Mouse (Mus musculus) midbrain, embryonic 11.5 days (tissue): ENCODE results near the gene Hoxb6. TPM values are rescaled to one million over a fixed set of nuclear protein-coding genes. Genes with fewer than 3 reads are reported as not detected.
A peak's percentile ranks its signal among the peaks of the same experiment; 100 is the strongest.

Experiments
- ATAC-seq: fragments of 200-750 bp; cut with Nextera tagmentation; 2 replicates; pipeline ENCODE4 v1.8.0; 2017; ENCODE audit warnings: moderate TSS enrichment, moderate library complexity; ENCODE audit not compliant: low FRiP score
- DNase-seq: peaks from one replicate; pipeline ENCODE4 v3.0.0; 2015; ENCODE audit warnings: low spot score; ENCODE audit errors: missing footprints
- H3K27ac ChIP-seq: fragments of 300-500 bp; sonication (generic); 2 replicates; pipeline ENCODE4 v1.5.1; 2014; ENCODE audit warnings: low read depth, low read length
- H3K27me3 ChIP-seq: fragments of 300-500 bp; sonication (generic); 2 replicates; pipeline ENCODE4 v1.6.1; 2014; ENCODE audit warnings: mild to moderate bottlenecking, low read length, moderate library complexity, mixed read lengths; ENCODE audit not compliant: control insufficient read depth, insufficient read depth
- H3K36me3 ChIP-seq: fragments of 300-500 bp; sonication (generic); 2 replicates; pipeline ENCODE4 v1.6.1; 2014; ENCODE audit warnings: mild to moderate bottlenecking, low read length, moderate library complexity, mixed read lengths; ENCODE audit not compliant: control insufficient read depth, insufficient read depth
- H3K4me1 ChIP-seq: fragments of 300-500 bp; sonication (generic); 2 replicates; pipeline ENCODE4 v1.6.1; 2014; ENCODE audit warnings: low read length; ENCODE audit not compliant: control insufficient read depth, insufficient read depth
- H3K4me2 ChIP-seq: fragments of 300-500 bp; sonication (generic); 2 replicates; pipeline ENCODE4 v1.6.1; 2014; ENCODE audit warnings: mild to moderate bottlenecking, moderate library complexity
- H3K4me3 ChIP-seq: fragments of 300-500 bp; sonication (generic); 2 replicates; pipeline ENCODE4 v1.5.1; 2014; ENCODE audit warnings: low read depth, low read length
- H3K9ac ChIP-seq: fragments of 300-500 bp; sonication (generic); 2 replicates; pipeline ENCODE4 v1.6.1; 2014; ENCODE audit warnings: low read length
- H3K9me3 ChIP-seq: fragments of 300-500 bp; sonication (generic); 2 replicates; pipeline ENCODE4 v1.6.1; 2016; ENCODE audit warnings: low read length; ENCODE audit not compliant: control insufficient read depth
- WGBS: fragments of 180-500 bp; shearing (Covaris S2); extraction: QIAGEN DNeasy Blood & Tissue Kit; methylation state at CpG from one replicate; pipeline ENCODE4 v1.1.7; 2014; 5-methylcytosine and 5-hydroxymethylcytosine counted together
- polyA plus RNA-seq: library from polyadenylated mRNA; unstranded; fragments of >200 nt; fragmentation: Nextera tagmentation; extraction: Ambion mirVana; gene quantifications from 2 replicates; pipeline ENCODE4 v1.2.1, GENCODE M21; 2014

Gene Hoxb6
- polyA plus RNA-seq, 1 experiment from 2014 or later: not detected

DNA sequence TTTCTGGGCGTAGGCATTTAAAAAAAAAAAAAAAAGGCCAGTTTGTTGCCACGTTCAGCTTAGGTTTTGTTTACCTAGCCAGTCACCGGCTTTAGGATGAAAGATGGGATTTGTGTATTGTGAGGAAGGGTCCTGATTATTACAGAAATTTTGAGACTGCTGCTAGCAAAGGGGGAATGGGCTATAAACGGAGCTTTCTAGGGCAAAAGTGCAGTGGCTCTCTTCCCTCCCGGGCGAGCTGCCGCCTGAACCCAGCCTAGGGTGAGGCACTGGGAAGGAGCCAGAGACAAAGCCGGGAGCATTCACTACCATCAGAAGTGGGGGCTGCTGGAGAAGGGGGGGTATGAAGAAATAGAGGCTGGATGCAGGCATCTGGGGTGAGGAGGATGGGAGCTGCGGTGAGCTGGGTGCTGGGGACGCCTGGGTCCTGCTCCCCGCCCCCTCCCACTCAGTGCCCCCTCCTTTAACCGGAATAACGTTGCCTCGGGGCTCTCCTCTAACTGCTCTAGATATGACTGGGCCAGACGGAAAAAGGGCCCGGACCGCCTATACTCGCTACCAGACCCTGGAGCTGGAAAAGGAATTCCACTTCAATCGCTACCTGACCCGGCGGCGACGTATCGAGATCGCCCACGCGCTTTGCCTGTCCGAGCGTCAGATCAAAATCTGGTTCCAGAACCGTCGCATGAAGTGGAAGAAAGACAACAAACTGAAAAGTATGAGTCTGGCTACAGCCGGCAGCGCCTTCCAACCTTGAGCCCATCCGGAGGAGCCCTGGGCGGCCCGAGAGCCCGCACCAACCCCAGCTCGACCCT, 12.3 kb downstream of the Hoxb6 start:
- Histone ChIP-seq H3K4me2 (no peak overlapping the region), H3K27me3 (peaks cover 100% of the 10 kb centered on the region), H3K4me3 (no peak overlapping the region), H3K27ac (no peak overlapping the region), H3K9me3 (no peaks in the 10 kb centered on the region), H3K9ac (no peak overlapping the region), H3K36me3 (no peaks in the 10 kb centered on the region), H3K4me1 (no peaks in the 10 kb centered on the region)
- DNase-seq (peak; percentile 95), ATAC-seq (no peak)
- WGBS: under 1% methylated on average over 38 of the region's 38 CpGs

DNA sequence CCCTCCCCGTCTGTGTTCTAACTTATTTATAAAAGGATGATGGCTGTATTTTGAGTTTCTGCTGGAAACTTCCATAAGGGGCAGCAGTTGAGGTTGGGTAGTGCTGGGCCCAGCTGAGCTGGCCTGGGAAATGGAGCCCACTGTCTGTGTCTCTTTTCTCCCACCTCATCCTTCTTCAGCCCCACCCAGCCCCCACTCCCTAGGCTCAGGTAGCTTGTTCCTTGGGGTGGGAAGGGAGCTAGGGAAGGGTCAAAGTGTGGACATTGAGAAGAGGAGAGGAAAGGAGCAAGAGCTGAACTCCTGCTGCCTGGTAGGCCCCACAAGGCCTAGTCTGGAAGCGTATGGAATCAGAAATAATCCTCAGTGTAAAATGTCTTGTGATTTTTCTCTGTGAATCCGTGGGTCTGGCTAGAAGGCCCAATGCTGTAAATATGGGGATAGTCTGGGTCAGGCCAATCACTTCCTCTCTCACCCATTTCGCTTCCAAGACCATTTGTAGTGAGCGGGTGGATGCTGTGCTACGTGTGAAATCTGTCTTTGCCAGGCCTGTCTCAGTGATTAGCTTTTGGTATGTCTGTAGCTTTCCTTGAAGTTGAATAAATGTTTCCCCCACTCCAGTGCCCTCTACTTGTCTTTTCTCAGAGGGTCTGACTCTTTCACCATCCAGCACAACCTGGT, 13.4 kb downstream of the Hoxb6 start:
- Histone ChIP-seq H3K4me3 (no peak overlapping the region), H3K4me2 (no peak overlapping the region), H3K9me3 (no peaks in the 10 kb centered on the region), H3K27me3 (peaks cover 100% of the 10 kb centered on the region), H3K4me1 (no peaks in the 10 kb centered on the region), H3K27ac (no peak overlapping the region), H3K9ac (no peak overlapping the region), H3K36me3 (no peaks in the 10 kb centered on the region)
- ATAC-seq: no peak
- WGBS: 11% methylated on average over 6 of the region's 6 CpGs
- DNase-seq: peak; percentile 92

- ATAC-seq (no peak), DNase-seq (peak; percentile 94)
- no peaks in the 10 kb centered on the region for H3K36me3 ChIP-seq
- no peak overlapping the region for H3K27ac ChIP-seq
- H3K4me3 ChIP-seq: no peak overlapping the region
- no peak overlapping the region for H3K4me2 ChIP-seq
- H3K4me1 ChIP-seq: no peaks in the 10 kb centered on the region
- WGBS: 5% methylated on average over 7 of the region's 7 CpGs
- H3K27me3 ChIP-seq: peaks cover 100% of the 10 kb centered on the region
- H3K9ac ChIP-seq: no peak overlapping the region
- no peaks in the 10 kb centered on the region for H3K9me3 ChIP-seq
Measured at GRCm38 (mm10) chr11:96306183-96306907, 14.1 kb downstream of the Hoxb6 start.

- DNase-seq: no peak
- no peak overlapping the region for H3K9ac ChIP-seq
- 0 out of 2 replicates have a peak, but pooled peaks cover 2% of the 10 kb centered on the region for H3K4me1 ChIP-seq
- no peak overlapping the region for H3K27ac ChIP-seq
- H3K9me3 ChIP-seq: no peaks in the 10 kb centered on the region
- H3K4me3 ChIP-seq: no peak overlapping the region
- peaks cover 100% of the 10 kb centered on the region for H3K27me3 ChIP-seq
- no peaks in the 10 kb centered on the region for H3K36me3 ChIP-seq
- 2% methylated on average over 13 of the region's 13 CpGs for WGBS
- ATAC-seq: no peak
- H3K4me2 ChIP-seq: no peak overlapping the region
Measured at GRCm38 (mm10) chr11:96306908-96307269, 14.6 kb downstream of the Hoxb6 start.

- no peaks in the 10 kb centered on the region for H3K9me3 ChIP-seq
- no peak overlapping the region for H3K4me2 ChIP-seq
- DNase-seq (no peak), ATAC-seq (no peak)
- no peaks in the 10 kb centered on the region for H3K36me3 ChIP-seq
- H3K9ac ChIP-seq: no peak overlapping the region
- 0 out of 2 replicates have a peak, but pooled peaks cover 2% of the 10 kb centered on the region for H3K4me1 ChIP-seq
- H3K4me3 ChIP-seq: no peak overlapping the region
- no peak overlapping the region for H3K27ac ChIP-seq
- 13% methylated on average over 4 of the region's 4 CpGs for WGBS
- H3K27me3 ChIP-seq: peaks cover 100% of the 10 kb centered on the region
Measured at GRCm38 (mm10) chr11:96308763-96309162, 16.5 kb downstream of the Hoxb6 start.

GRCm38 (mm10) chr11:96309288-96309687, 17.0 kb downstream of the Hoxb6 start:
- Histone ChIP-seq H3K9me3 (no peaks in the 10 kb centered on the region), H3K27me3 (peaks cover 100% of the 10 kb centered on the region), H3K4me3 (no peak overlapping the region), H3K4me1 (0 out of 2 replicates have a peak, but pooled peaks cover 2% of the 10 kb centered on the region), H3K36me3 (no peaks in the 10 kb centered on the region), H3K9ac (no peak overlapping the region), H3K27ac (no peak overlapping the region), H3K4me2 (no peak overlapping the region)
- ATAC-seq: no peak
- WGBS: 7% methylated on average over 4 of the region's 4 CpGs
- DNase-seq: no peak

- no peak overlapping the region for H3K27ac ChIP-seq
- H3K9ac ChIP-seq: no peak overlapping the region
- ATAC-seq (no peak), DNase-seq (peak; percentile 93)
- 3% methylated on average over 20 of the region's 20 CpGs for WGBS
- H3K27me3 ChIP-seq: peaks cover 100% of the 10 kb centered on the region
- no peak overlapping the region for H3K4me3 ChIP-seq
- no peaks in the 10 kb centered on the region for H3K9me3 ChIP-seq
- H3K36me3 ChIP-seq: no peaks in the 10 kb centered on the region
- H3K4me2 ChIP-seq: no peak overlapping the region
- 0 out of 2 replicates have a peak, but pooled peaks cover 2% of the 10 kb centered on the region for H3K4me1 ChIP-seq
Measured at GRCm38 (mm10) chr11:96310183-96310938, 18.1 kb downstream of the Hoxb6 start.

GRCm38 (mm10) chr11:96311097-96311496, 18.8 kb downstream of the Hoxb6 start:
- peaks cover 100% of the 10 kb centered on the region for H3K27me3 ChIP-seq
- H3K36me3 ChIP-seq: no peaks in the 10 kb centered on the region
- 7% methylated on average over 6 of the region's 6 CpGs for WGBS
- ATAC-seq (no peak), DNase-seq (peak; percentile 95)
- no peak overlapping the region for H3K4me3 ChIP-seq
- H3K4me1 ChIP-seq: 0 out of 2 replicates have a peak, but pooled peaks cover 2% of the 10 kb centered on the region
- H3K9me3 ChIP-seq: no peaks in the 10 kb centered on the region
- no peak overlapping the region for H3K9ac ChIP-seq
- no peak overlapping the region for H3K4me2 ChIP-seq
- H3K27ac ChIP-seq: no peak overlapping the region
